Mouse (Mus musculus) MEL (cell line): ENCODE measurements at regions not wholly inside any gene's neighbourhood (a gene's known extent, or its start where the extent isn't known, plus 50 kb on each side); places are given as distances from the start of the nearest gene placed in this dataset.

Experiments used
- DNase-seq: peaks from one replicate; pipeline ENCODE4 v3.0.0; 2011; ENCODE audit warnings: low read depth, low spot score
- H3K27ac ChIP-seq: 2 replicates; pipeline ENCODE4 v1.5.1; 2012; ENCODE audit warnings: low read depth, mild to moderate bottlenecking, control low read depth, low read length, moderate library complexity; ENCODE audit not compliant: control insufficient read depth
- H3K27me3 ChIP-seq, 2 experiments: fragments of 150-350 bp in 1 of 2; sonication (generic) in 1 of 2; 2 replicates each; pipeline ENCODE4 v1.6.1; 2012; ENCODE audit warnings: low read length in 2 of 2, mild to moderate bottlenecking in 2 of 2, improper control_type of control experiment in 1 of 2, moderate library complexity in 1 of 2; ENCODE audit not compliant: insufficient read depth in 2 of 2, control insufficient read depth in 1 of 2
- H3K36me3 ChIP-seq, 2 experiments: 2 replicates each; pipeline ENCODE4 v1.6.1; 2012 to 2014; ENCODE audit warnings: low read length in 2 of 2, improper control_type of control experiment in 1 of 2, inconsistent platforms in 1 of 2, mild to moderate bottlenecking in 1 of 2; ENCODE audit not compliant: insufficient read depth in 2 of 2, control insufficient read depth in 1 of 2
- H3K4me1 ChIP-seq, 2 experiments: fragments of 150-350 bp in 1 of 2; sonication (generic) in 1 of 2; 2 replicates each; pipeline ENCODE4 v1.6.1; 2012; ENCODE audit warnings: low read length in 2 of 2, improper control_type of control experiment in 1 of 2, mild to moderate bottlenecking in 1 of 2; ENCODE audit not compliant: insufficient read depth in 2 of 2, control insufficient read depth in 1 of 2
- H3K4me3 ChIP-seq, 2 experiments: fragments of 150-350 bp in 1 of 2; sonication (generic) in 1 of 2; 2 replicates each; pipeline ENCODE4 v1.5.1; 2012; ENCODE audit warnings: low read depth in 2 of 2, low read length in 2 of 2, mild to moderate bottlenecking in 2 of 2, moderate library complexity in 2 of 2, control low read depth in 1 of 2, improper control_type of control experiment in 1 of 2; ENCODE audit not compliant: control insufficient read depth in 1 of 2, insufficient read depth in 1 of 2
- H3K79me2 ChIP-seq: 2 replicates; pipeline ENCODE4 v1.6.1; 2012; ENCODE audit warnings: mild to moderate bottlenecking, low read length, moderate library complexity; ENCODE audit not compliant: control insufficient read depth, poor library complexity, insufficient read depth
- H3K9ac ChIP-seq: 2 replicates; pipeline ENCODE4 v1.6.1; 2012; ENCODE audit warnings: low read depth, mild to moderate bottlenecking, control low read depth, low read length, moderate library complexity; ENCODE audit not compliant: control insufficient read depth, poor library complexity, severe bottlenecking
- H3K9me3 ChIP-seq: fragments of 150-350 bp; sonication (generic); replicated peaks from 2 replicates; pipeline ENCODE4 v1.6.1; 2012; ENCODE audit warnings: mild to moderate bottlenecking, low read length, improper control_type of control experiment, moderate library complexity; ENCODE audit not compliant: insufficient read depth
- CHD1 ChIP-seq: IDR thresholded peaks from 2 replicates; pipeline ENCODE4 v1.6.1; 2012; ENCODE audit warnings: low read depth, mild to moderate bottlenecking, inconsistent platforms, low read length, improper control_type of control experiment
- CHD2 ChIP-seq: IDR thresholded peaks from 2 replicates; pipeline ENCODE4 v1.6.1; 2011; ENCODE audit warnings: low read length, improper control_type of control experiment
- CTCF ChIP-seq, 3 experiments: IDR thresholded peaks in 2 of 3; conservative IDR thresholded peaks in 1 of 3; 2 replicates each; pipeline ENCODE4 v1.5.1; 2011 to 2012; ENCODE audit warnings: low read length in 3 of 3, low read depth in 2 of 3, mild to moderate bottlenecking in 2 of 3, improper control_type of control experiment in 1 of 3, inconsistent platforms in 1 of 3, mixed read lengths in 1 of 3, moderate library complexity in 1 of 3; ENCODE audit not compliant: control insufficient read depth in 1 of 3, insufficient read depth in 1 of 3, poor library complexity in 1 of 3, severe bottlenecking in 1 of 3
- E2F4 ChIP-seq: IDR thresholded peaks from 2 replicates; pipeline ENCODE4 v1.6.1; 2011; ENCODE audit warnings: low read depth, low read length, improper control_type of control experiment, borderline replicate concordance
- EP300 ChIP-seq, 2 experiments: IDR thresholded peaks; 2 replicates each; pipeline ENCODE4 v1.6.1; 2011; ENCODE audit warnings: improper control_type of control experiment in 2 of 2, low read length in 2 of 2, low read depth in 1 of 2, mild to moderate bottlenecking in 1 of 2
- ETS1 ChIP-seq: IDR thresholded peaks from 2 replicates; pipeline ENCODE4 v1.6.1; 2012; ENCODE audit warnings: low read depth, mild to moderate bottlenecking, inconsistent platforms, low read length, improper control_type of control experiment, moderate library complexity
- GABPA ChIP-seq: IDR thresholded peaks from 2 replicates; pipeline ENCODE4 v1.6.1; 2012; ENCODE audit warnings: low read depth, mild to moderate bottlenecking, inconsistent platforms, low read length, improper control_type of control experiment, moderate library complexity
- GATA1 ChIP-seq: IDR thresholded peaks from 2 replicates; pipeline ENCODE4 v1.6.1; 2011; ENCODE audit warnings: low read depth, low read length, improper control_type of control experiment
- HCFC1 ChIP-seq: IDR thresholded peaks from 2 replicates; pipeline ENCODE4 v1.6.1; 2012; ENCODE audit warnings: low read depth, mild to moderate bottlenecking, inconsistent platforms, low read length, improper control_type of control experiment, moderate library complexity
- MAFK ChIP-seq: IDR thresholded peaks from 2 replicates; pipeline ENCODE4 v1.6.1; 2011; ENCODE audit warnings: low read depth, mild to moderate bottlenecking, low read length, improper control_type of control experiment, borderline replicate concordance
- MAZ ChIP-seq: IDR thresholded peaks from 2 replicates; pipeline ENCODE4 v1.6.1; 2012; ENCODE audit warnings: low read depth, mild to moderate bottlenecking, inconsistent platforms, low read length, improper control_type of control experiment
- MEF2A ChIP-seq: IDR thresholded peaks from 2 replicates; pipeline ENCODE4 v1.6.1; 2014; ENCODE audit warnings: low read depth, mild to moderate bottlenecking, inconsistent platforms, low read length, improper control_type of control experiment; ENCODE audit not compliant: poor library complexity, insufficient replicate concordance, severe bottlenecking; ENCODE audit errors: extremely low read depth
- MXI1 ChIP-seq: IDR thresholded peaks from 2 replicates; pipeline ENCODE4 v1.6.1; 2011; ENCODE audit warnings: mild to moderate bottlenecking, low read depth, low read length, improper control_type of control experiment
- MYC ChIP-seq: IDR thresholded peaks from 2 replicates; pipeline ENCODE4 v1.6.1; 2011; ENCODE audit warnings: low read depth, mild to moderate bottlenecking, low read length, improper control_type of control experiment, moderate library complexity
- NELFE ChIP-seq: IDR thresholded peaks from 2 replicates; pipeline ENCODE4 v1.6.1; 2011; ENCODE audit warnings: low read depth, low read length, improper control_type of control experiment
- NRF1 ChIP-seq: IDR thresholded peaks from 2 replicates; pipeline ENCODE4 v1.6.1; 2014; ENCODE audit warnings: low read depth, mild to moderate bottlenecking, inconsistent platforms, low read length, improper control_type of control experiment, moderate library complexity; ENCODE audit not compliant: poor library complexity, insufficient read depth, severe bottlenecking
- POLR2A ChIP-seq, 2 experiments: IDR thresholded peaks; 2 replicates each; pipeline ENCODE4 v1.6.1; 2011 to 2012; ENCODE audit warnings: low read length in 2 of 2, mild to moderate bottlenecking in 2 of 2, control low read depth in 1 of 2, improper control_type of control experiment in 1 of 2, low read depth in 1 of 2, moderate library complexity in 1 of 2; ENCODE audit not compliant: control insufficient read depth in 1 of 2, insufficient read depth in 1 of 2, poor library complexity in 1 of 2
- POLR2AphosphoS2 ChIP-seq: IDR thresholded peaks from 2 replicates; pipeline ENCODE4 v1.6.1; 2011; ENCODE audit warnings: low read length, improper control_type of control experiment
- POLR2AphosphoS5 ChIP-seq: IDR thresholded peaks from 2 replicates; pipeline ENCODE4 v1.6.1; 2012; ENCODE audit warnings: low read depth, borderline replicate concordance, mild to moderate bottlenecking, inconsistent platforms, low read length, moderate library complexity, mixed read lengths
- RAD21 ChIP-seq: IDR thresholded peaks from 2 replicates; pipeline ENCODE4 v1.6.1; 2011; ENCODE audit warnings: mild to moderate bottlenecking, low read depth, low read length, improper control_type of control experiment
- RCOR1 ChIP-seq: IDR thresholded peaks from 2 replicates; pipeline ENCODE4 v1.6.1; 2012; ENCODE audit warnings: low read depth, mild to moderate bottlenecking, inconsistent platforms, low read length, improper control_type of control experiment
- SIN3A ChIP-seq: IDR thresholded peaks from 2 replicates; pipeline ENCODE4 v1.6.1; 2012; ENCODE audit warnings: low read length, improper control_type of control experiment, inconsistent platforms
- SMC3 ChIP-seq: IDR thresholded peaks from 2 replicates; pipeline ENCODE4 v1.6.1; 2011; ENCODE audit warnings: low read depth, low read length, improper control_type of control experiment
- TAL1 ChIP-seq: IDR thresholded peaks from 2 replicates; pipeline ENCODE4 v1.6.1; 2012; ENCODE audit warnings: mild to moderate bottlenecking, inconsistent platforms, low read length, moderate library complexity, mixed read lengths
- TCF12 ChIP-seq: IDR thresholded peaks from 2 replicates; pipeline ENCODE4 v1.6.1; 2014; ENCODE audit warnings: low read depth, mild to moderate bottlenecking, inconsistent platforms, low read length, improper control_type of control experiment, moderate library complexity
- UBTF ChIP-seq: IDR thresholded peaks from 2 replicates; pipeline ENCODE4 v1.6.1; 2012; ENCODE audit warnings: low read depth, mild to moderate bottlenecking, inconsistent platforms, low read length, improper control_type of control experiment, moderate library complexity, borderline replicate concordance; ENCODE audit not compliant: insufficient read depth
- USF2 ChIP-seq, 2 experiments: IDR thresholded peaks; 2 replicates each; pipeline ENCODE4 v1.6.1; 2011 to 2012; ENCODE audit warnings: improper control_type of control experiment in 2 of 2, low read length in 2 of 2, borderline replicate concordance in 1 of 2, inconsistent platforms in 1 of 2, low read depth in 1 of 2, mild to moderate bottlenecking in 1 of 2; ENCODE audit not compliant: insufficient read depth in 1 of 2
- ZC3H11A ChIP-seq: IDR thresholded peaks from 2 replicates; pipeline ENCODE4 v1.6.1; 2012; ENCODE audit warnings: low read depth, mild to moderate bottlenecking, inconsistent platforms, low read length, improper control_type of control experiment
- ZKSCAN1 ChIP-seq: IDR thresholded peaks from 2 replicates; pipeline ENCODE4 v1.6.1; 2012; ENCODE audit warnings: low read depth, mild to moderate bottlenecking, inconsistent platforms, low read length, improper control_type of control experiment, moderate library complexity
- ZMIZ1 ChIP-seq: IDR thresholded peaks from 2 replicates; pipeline ENCODE4 v1.6.1; 2012; ENCODE audit warnings: low read depth, mild to moderate bottlenecking, inconsistent platforms, low read length, improper control_type of control experiment, moderate library complexity
- ZNF384 ChIP-seq: IDR thresholded peaks from 2 replicates; pipeline ENCODE4 v1.6.1; 2012; ENCODE audit warnings: low read depth, mild to moderate bottlenecking, inconsistent platforms, low read length, improper control_type of control experiment

GRCm38 (mm10) chr13:48723676-48724075 is 60.9 kb downstream of the Barx1 start:
- Histone ChIP-seq H3K4me1 (no peaks in the 10 kb centered on the region), H3K36me3 (no peaks in the 10 kb centered on the region), H3K27me3 (peaks cover 0 to 3% of the 10 kb centered on the region in 2 experiments; a peak in 2 of 4 replicates), H3K9me3 (no peaks in the 10 kb centered on the region), H3K27ac (no peak overlapping the region), H3K9ac (no peak overlapping the region), H3K79me2 (no peaks in the 10 kb centered on the region), H3K4me3 (no peak overlapping the region)
- no peak for DNase-seq
- TF ChIP-seq MAFK (no peak), MEF2A (no peak), RAD21 (no peak), GABPA (no peak), ZMIZ1 (no peak), UBTF (no peak), ZNF384 (no peak), MXI1 (no peak)

DNA sequence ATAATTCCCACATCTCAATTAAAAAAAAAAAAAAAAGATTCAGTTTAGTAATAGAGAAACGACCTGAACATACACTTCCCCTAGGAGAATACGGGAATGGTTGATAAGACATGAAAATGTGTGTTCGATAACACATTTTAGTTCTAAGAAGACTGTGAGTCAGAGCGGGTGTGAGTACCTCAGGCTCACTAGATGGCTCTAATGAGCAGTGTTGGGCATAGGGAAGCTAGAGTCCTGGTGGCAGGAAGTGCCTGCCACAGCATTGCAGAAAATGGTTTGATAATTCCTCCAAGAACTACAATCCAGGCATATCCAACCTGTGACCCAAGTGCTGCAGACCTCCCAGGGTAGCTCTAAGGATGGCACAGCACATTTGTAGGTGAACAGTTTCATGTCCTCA is 63.6 kb downstream of the Barx1 start:
- Histone ChIP-seq H3K4me1 (no peaks in the 10 kb centered on the region), H3K36me3 (no peaks in the 10 kb centered on the region), H3K27me3 (peaks cover 0 to 3% of the 10 kb centered on the region in 2 experiments; a peak in 2 of 4 replicates), H3K9me3 (no peaks in the 10 kb centered on the region), H3K9ac (no peak overlapping the region), H3K79me2 (no peaks in the 10 kb centered on the region), H3K27ac (no peak overlapping the region), H3K4me3 (no peak overlapping the region)
- peak; percentile 30 for DNase-seq
- TF ChIP-seq ZMIZ1 (no peak), ETS1 (no peak), TAL1 (no peak), CHD1 (no peak), SIN3A (no peak), GATA1 (no peak), RCOR1 (no peak), MEF2A (no peak), ZKSCAN1 (no peak), EP300 (IDR thresholded peaks at IDR 0.05; ENCODE audit: low read depth in 1 of 2, low read length in 2 of 2) (no peak), MAFK (no peak), GABPA (no peak), POLR2AphosphoS5 (no peak), ZNF384 (no peak), USF2 (IDR thresholded peaks at IDR 0.05; ENCODE audit: borderline replicate concordance in 1 of 2, insufficient read depth in 1 of 2, low read depth in 1 of 2, low read length in 2 of 2) (no peak), NRF1 (no peak), POLR2AphosphoS2 (no peak), TCF12 (no peak), UBTF (no peak), MXI1 (no peak), E2F4 (no peak), ZC3H11A (peak; percentile 30), POLR2A (IDR thresholded peaks at IDR 0.05; ENCODE audit: control insufficient read depth in 1 of 2, insufficient read depth in 1 of 2, low read depth in 1 of 2, low read length in 2 of 2, poor library complexity in 1 of 2) (no peak), CTCF (IDR thresholded peaks at IDR 0.05 in 2 of 3, conservative IDR thresholded peaks at IDR 0.05 in 1 of 3; ENCODE audit: control insufficient read depth in 1 of 3, insufficient read depth in 1 of 3, low read depth in 2 of 3, low read length in 3 of 3, poor library complexity in 1 of 3, severe bottlenecking in 1 of 3) (peak in 2 of 3 experiments; percentile 16 to 55; a peak in 3 of 6 replicates), CHD2 (no peak), RAD21 (peak; percentile 46), MYC (no peak), NELFE (no peak), MAZ (no peak), SMC3 (peak; percentile 60), HCFC1 (no peak)
